Mouse (Mus musculus): ENCODE results near the gene Olfr525. TPM values are rescaled to one million over a fixed set of nuclear protein-coding genes. Genes with fewer than 3 reads are reported as not detected.

Olfr525 gene
- polyA plus RNA-seq (2012; rRNA removed): not detected in 2 replicates

GRCm38 (mm10) chr7:140320558-140320957, at the start of gene Olfr525:
Gene Olfr525 (plus strand): TSS chr7:140320858.

GRCm38 (mm10) chr7:140333717-140334116, 13.1 kb downstream of the Olfr525 start, which contains the start of gene Olfr527:
Gene Olfr527 (plus strand): TSS chr7:140334017.

GRCm38 (mm10) chr7:140361571-140361970, 40.9 kb downstream of the Olfr525 start, which contains the start of gene Olfr60:
Gene Olfr60 (minus strand): TSS chr7:140361671.

GRCm38 (mm10) chr7:140376231-140376630, 55.6 kb downstream of the Olfr525 start, which contains the start of gene Olfr530:
Gene Olfr530 (minus strand): TSS chr7:140376331.

Other genes with a start within 250 kb of the Olfr525 start
- 1.3 and 1.5 TPM in 2 replicates for gene Caly, start 238.3 kb upstream of the Olfr525 start, polyA plus RNA-seq (2012; rRNA removed)
- 2.4 and 4.5 TPM in 2 replicates for gene Prap1, start 227.5 kb upstream of the Olfr525 start, polyA plus RNA-seq (2012; rRNA removed)
- 27.3 and 41.5 TPM in 2 replicates for gene Fuom, start 218.4 kb upstream of the Olfr525 start, polyA plus RNA-seq (2012; rRNA removed)
- gene Paox, start 205.1 kb upstream of the Olfr525 start, polyA plus RNA-seq (2012; rRNA removed): 9.9 and 10.1 TPM in 2 replicates
- 30.1 and 31.6 TPM in 2 replicates for gene Echs1, start 204.4 kb upstream of the Olfr525 start, polyA plus RNA-seq (2012; rRNA removed)
- 7.8 and 13.6 TPM in 2 replicates for gene Mtg1, start 183.3 kb upstream of the Olfr525 start, polyA plus RNA-seq (2012; rRNA removed)
- 0.20 and 1.9 TPM in 2 replicates for gene Sprn, start 166.0 kb upstream of the Olfr525 start, polyA plus RNA-seq (2012; rRNA removed)
- not detected in 2 replicates for gene Olfr522, start 156.1 kb upstream of the Olfr525 start, polyA plus RNA-seq (2012; rRNA removed)
- gene Olfr523, start 147.6 kb upstream of the Olfr525 start, polyA plus RNA-seq (2012; rRNA removed): not detected in 2 replicates
- not detected in 2 replicates for gene Olfr524, start 114.9 kb upstream of the Olfr525 start, polyA plus RNA-seq (2012; rRNA removed)
- 0.13 and 0.28 TPM in 2 replicates for gene Cd163l1, start 102.6 kb upstream of the Olfr525 start, polyA plus RNA-seq (2012; rRNA removed)
- not detected in 2 replicates for gene 5830411N06Rik, start 73.6 kb upstream of the Olfr525 start, polyA plus RNA-seq (2012; rRNA removed)
- not detected in 2 replicates for gene Olfr527, start 13.2 kb downstream of the Olfr525 start, polyA plus RNA-seq (2012; rRNA removed)
- gene Olfr60, start 40.8 kb downstream of the Olfr525 start, polyA plus RNA-seq (2012; rRNA removed): not detected in 2 replicates
- not detected in 2 replicates for gene Olfr530, start 55.5 kb downstream of the Olfr525 start, polyA plus RNA-seq (2012; rRNA removed)
- not detected in 2 replicates for gene Olfr531, start 82.1 kb downstream of the Olfr525 start, polyA plus RNA-seq (2012; rRNA removed)
- gene Olfr532, start 100.8 kb downstream of the Olfr525 start, polyA plus RNA-seq (2012; rRNA removed): not detected in 2 replicates
- gene Olfr533, start 142.5 kb downstream of the Olfr525 start, polyA plus RNA-seq (2012; rRNA removed): not detected in 2 replicates
- not detected in 2 replicates for gene Olfr535, start 163.4 kb downstream of the Olfr525 start, polyA plus RNA-seq (2012; rRNA removed)
- gene Olfr536, start 186.5 kb downstream of the Olfr525 start, polyA plus RNA-seq (2012; rRNA removed): not detected in 2 replicates
- gene Olfr538, start 247.0 kb downstream of the Olfr525 start, polyA plus RNA-seq (2012; rRNA removed): not detected in 2 replicates

All from stomach, adult 2 months (tissue).